Mouse (Mus musculus): ENCODE measurements around the gene Cttnbp2. TPM values are rescaled to one million over a fixed set of nuclear protein-coding genes. Genes with fewer than 3 reads are reported as not detected.

Gene Cttnbp2
- polyA plus RNA-seq, 1 experiment from 2014 or later: 20.7 TPM

GRCm38 (mm10) chr6:18499833-18500232 lies 14.8 kb downstream of the Cttnbp2 start:
- Histone ChIP-seq H3K4me2 (replicated peaks) (no peak overlapping the region), H3K27me3 (no peaks in the 10 kb centered on the region), H3K9me3 (no peaks in the 10 kb centered on the region), H3K36me3 (no peaks in the 10 kb centered on the region), H3K4me1 (peaks cover 4% of the 10 kb centered on the region; the same call in 1 of the 2 replicates), H3K4me3 (no peak overlapping the region), H3K27ac (no peak overlapping the region), H3K9ac (no peak overlapping the region)
- ATAC-seq (ENCODE audit: insufficient number of reproducible peaks, insufficient read depth, low FRiP score, low TSS enrichment): no peak
- 55% methylated on average over 5 of the region's 5 CpGs for WGBS

- no peaks in the 10 kb centered on the region for H3K36me3 ChIP-seq
- no peak overlapping the region for H3K4me2 ChIP-seq (replicated peaks)
- no peaks in the 10 kb centered on the region for H3K9me3 ChIP-seq
- H3K4me1 ChIP-seq: no peaks in the 10 kb centered on the region
- no peaks in the 10 kb centered on the region for H3K27me3 ChIP-seq
- 51% methylated on average over 1 of the region's 1 CpGs for WGBS
- no peak overlapping the region for H3K9ac ChIP-seq
- H3K27ac ChIP-seq: no peak overlapping the region
- no peak overlapping the region for H3K4me3 ChIP-seq
- ATAC-seq (ENCODE audit: insufficient number of reproducible peaks, insufficient read depth, low FRiP score, low TSS enrichment): no peak
Observed at GRCm38 (mm10) chr6:18492977-18493376, 21.7 kb downstream of the Cttnbp2 start.

- Histone ChIP-seq H3K4me2 (replicated peaks) (no peak overlapping the region), H3K4me3 (no peak overlapping the region), H3K9me3 (no peaks in the 10 kb centered on the region), H3K9ac (no peak overlapping the region), H3K27me3 (no peaks in the 10 kb centered on the region), H3K4me1 (no peaks in the 10 kb centered on the region), H3K36me3 (no peaks in the 10 kb centered on the region), H3K27ac (no peak overlapping the region)
- no peak for ATAC-seq (ENCODE audit: insufficient number of reproducible peaks, insufficient read depth, low FRiP score, low TSS enrichment)
- WGBS: 58% methylated on average over 6 of the region's 6 CpGs
Observed at GRCm38 (mm10) chr6:18492248-18492901, 22.3 kb downstream of the Cttnbp2 start.

GRCm38 (mm10) chr6:18485087-18485486 lies 29.6 kb downstream of the Cttnbp2 start:
- ATAC-seq (ENCODE audit: insufficient number of reproducible peaks, insufficient read depth, low FRiP score, low TSS enrichment): no peak
- Histone ChIP-seq H3K27me3 (no peaks in the 10 kb centered on the region), H3K4me3 (no peak overlapping the region), H3K4me1 (0 out of 2 replicates have a peak, but pooled peaks cover 3% of the 10 kb centered on the region), H3K36me3 (no peaks in the 10 kb centered on the region), H3K27ac (no peak overlapping the region), H3K9me3 (no peaks in the 10 kb centered on the region), H3K4me2 (replicated peaks) (no peak overlapping the region), H3K9ac (no peak overlapping the region)

GRCm38 (mm10) chr6:18484061-18484460 lies 30.6 kb downstream of the Cttnbp2 start:
- Histone ChIP-seq H3K36me3 (no peaks in the 10 kb centered on the region), H3K27ac (no peak overlapping the region), H3K9me3 (no peaks in the 10 kb centered on the region), H3K9ac (no peak overlapping the region), H3K4me2 (replicated peaks) (no peak overlapping the region), H3K4me1 (0 out of 2 replicates have a peak, but pooled peaks cover 3% of the 10 kb centered on the region), H3K27me3 (no peaks in the 10 kb centered on the region), H3K4me3 (no peak overlapping the region)
- 78% methylated on average over 5 of the region's 5 CpGs for WGBS
- ATAC-seq (ENCODE audit: insufficient number of reproducible peaks, insufficient read depth, low FRiP score, low TSS enrichment): no peak

- H3K36me3 ChIP-seq: no peaks in the 10 kb centered on the region
- H3K9ac ChIP-seq: no peak overlapping the region
- H3K27ac ChIP-seq: no peak overlapping the region
- no peak overlapping the region for H3K4me3 ChIP-seq
- 0 out of 2 replicates have a peak, but pooled peaks cover 3% of the 10 kb centered on the region for H3K4me1 ChIP-seq
- H3K9me3 ChIP-seq: no peaks in the 10 kb centered on the region
- no peaks in the 10 kb centered on the region for H3K27me3 ChIP-seq
- no peak for ATAC-seq (ENCODE audit: insufficient number of reproducible peaks, insufficient read depth, low FRiP score, low TSS enrichment)
- H3K4me2 ChIP-seq (replicated peaks): no peak overlapping the region
Observed at GRCm38 (mm10) chr6:18482546-18482945, 32.1 kb downstream of the Cttnbp2 start.

- H3K36me3 ChIP-seq: no peaks in the 10 kb centered on the region
- no peak for ATAC-seq (ENCODE audit: insufficient number of reproducible peaks, insufficient read depth, low FRiP score, low TSS enrichment)
- 79% methylated on average over 3 of the region's 3 CpGs for WGBS
- H3K9me3 ChIP-seq: no peaks in the 10 kb centered on the region
- 0 out of 2 replicates have a peak, but pooled peaks cover 3% of the 10 kb centered on the region for H3K4me1 ChIP-seq
- H3K4me2 ChIP-seq (replicated peaks): no peak overlapping the region
- no peaks in the 10 kb centered on the region for H3K27me3 ChIP-seq
- H3K4me3 ChIP-seq: no peak overlapping the region
- no peak overlapping the region for H3K9ac ChIP-seq
- H3K27ac ChIP-seq: no peak overlapping the region
Observed at GRCm38 (mm10) chr6:18481781-18482180, 32.9 kb downstream of the Cttnbp2 start.

- ATAC-seq (ENCODE audit: insufficient number of reproducible peaks, insufficient read depth, low FRiP score, low TSS enrichment): no peak
- no peak overlapping the region for H3K9ac ChIP-seq
- no peaks in the 10 kb centered on the region for H3K27me3 ChIP-seq
- no peaks in the 10 kb centered on the region for H3K36me3 ChIP-seq
- H3K4me2 ChIP-seq (replicated peaks): no peak overlapping the region
- no peak overlapping the region for H3K4me3 ChIP-seq
- 0 out of 2 replicates have a peak, but pooled peaks cover 7% of the 10 kb centered on the region for H3K4me1 ChIP-seq
- no peaks in the 10 kb centered on the region for H3K9me3 ChIP-seq
- H3K27ac ChIP-seq: no peak overlapping the region
- WGBS: 57% methylated on average over 1 of the region's 1 CpGs
Observed at GRCm38 (mm10) chr6:18477313-18477930, 37.2 kb downstream of the Cttnbp2 start.

GRCm38 (mm10) chr6:18474983-18475382 lies 39.7 kb downstream of the Cttnbp2 start:
- Histone ChIP-seq H3K27ac (peak overlapping the region; percentile 50; the same call in 1 of the 2 replicates), H3K4me1 (peaks cover 10% of the 10 kb centered on the region; the same call in 1 of the 2 replicates), H3K4me3 (no peak overlapping the region), H3K9ac (no peak overlapping the region), H3K36me3 (no peaks in the 10 kb centered on the region), H3K4me2 (replicated peaks) (no peak overlapping the region), H3K27me3 (no peaks in the 10 kb centered on the region), H3K9me3 (no peaks in the 10 kb centered on the region)
- ATAC-seq (ENCODE audit: insufficient number of reproducible peaks, insufficient read depth, low FRiP score, low TSS enrichment): no peak
- WGBS: 49% methylated on average over 2 of the region's 2 CpGs

GRCm38 (mm10) chr6:18474541-18474940 lies 40.1 kb downstream of the Cttnbp2 start:
- no peak overlapping the region for H3K9ac ChIP-seq
- no peaks in the 10 kb centered on the region for H3K9me3 ChIP-seq
- no peak overlapping the region for H3K4me2 ChIP-seq (replicated peaks)
- no peak for ATAC-seq (ENCODE audit: insufficient number of reproducible peaks, insufficient read depth, low FRiP score, low TSS enrichment)
- no peaks in the 10 kb centered on the region for H3K36me3 ChIP-seq
- peaks cover 10% of the 10 kb centered on the region; the same call in 1 of the 2 replicates for H3K4me1 ChIP-seq
- H3K27ac ChIP-seq: peak overlapping the region; percentile 50; the same call in 1 of the 2 replicates
- 32% methylated on average over 1 of the region's 1 CpGs for WGBS
- H3K27me3 ChIP-seq: no peaks in the 10 kb centered on the region
- H3K4me3 ChIP-seq: no peak overlapping the region

GRCm38 (mm10) chr6:18469206-18469605 lies 45.4 kb downstream of the Cttnbp2 start:
- Histone ChIP-seq H3K36me3 (no peaks in the 10 kb centered on the region), H3K4me1 (peaks cover 3% of the 10 kb centered on the region; the same call in 1 of the 2 replicates), H3K4me3 (no peak overlapping the region), H3K4me2 (replicated peaks) (no peak overlapping the region), H3K27me3 (no peaks in the 10 kb centered on the region), H3K9ac (no peak overlapping the region), H3K27ac (no peak overlapping the region), H3K9me3 (no peaks in the 10 kb centered on the region)
- ATAC-seq (ENCODE audit: insufficient number of reproducible peaks, insufficient read depth, low FRiP score, low TSS enrichment): no peak
- WGBS: 59% methylated on average over 2 of the region's 2 CpGs

- Histone ChIP-seq H3K4me3 (no peak overlapping the region), H3K27me3 (no peaks in the 10 kb centered on the region), H3K36me3 (no peaks in the 10 kb centered on the region), H3K4me2 (replicated peaks) (no peak overlapping the region), H3K9ac (no peak overlapping the region), H3K27ac (no peak overlapping the region), H3K9me3 (no peaks in the 10 kb centered on the region), H3K4me1 (peaks cover 3% of the 10 kb centered on the region; the same call in 1 of the 2 replicates)
- WGBS: 62% methylated on average over 2 of the region's 2 CpGs
- ATAC-seq (ENCODE audit: insufficient number of reproducible peaks, insufficient read depth, low FRiP score, low TSS enrichment): no peak
Observed at GRCm38 (mm10) chr6:18467777-18468176, 46.9 kb downstream of the Cttnbp2 start.
